Mouse (Mus musculus) spleen, adult 2 months (tissue): ENCODE measurements around the gene Eml6. TPM values are rescaled to one million over a fixed set of nuclear protein-coding genes. Genes with fewer than 3 reads are reported as not detected.
A peak's percentile ranks its signal among the peaks of the same experiment; 100 is the strongest.

ENCODE experiments used
- DNase-seq, 2 experiments: peaks; one replicate each; pipeline versions ENCODE4 v3.0.0 to v3.0.0-alpha.2; 2012 to 2021; ENCODE audit warnings: low spot score in 2 of 2, low read depth in 1 of 2
- H3K27ac ChIP-seq: fragments of 200-500 bp; 2 replicates; pipeline ENCODE4 v1.5.1; 2012; ENCODE audit warnings: low read length, inconsistent platforms; ENCODE audit not compliant: insufficient read depth
- H3K27me3 ChIP-seq: fragments of 200-500 bp; 2 replicates; pipeline ENCODE4 v1.6.1; 2012; ENCODE audit warnings: mild to moderate bottlenecking, moderate library complexity, low read length, inconsistent platforms; ENCODE audit not compliant: control insufficient read depth, insufficient read depth
- H3K36me3 ChIP-seq: fragments of 200-500 bp; 2 replicates; pipeline ENCODE4 v1.6.1; 2012; ENCODE audit warnings: mild to moderate bottlenecking, low read length, inconsistent platforms; ENCODE audit not compliant: control insufficient read depth, insufficient read depth
- H3K4me1 ChIP-seq: fragments of 200-500 bp; 2 replicates; pipeline ENCODE4 v1.6.1; 2011; ENCODE audit warnings: inconsistent platforms; ENCODE audit not compliant: control insufficient read depth, insufficient read depth, insufficient read length
- H3K4me3 ChIP-seq: fragments of 200-500 bp; 2 replicates; pipeline ENCODE4 v1.5.1; 2011; ENCODE audit warnings: mild to moderate bottlenecking, inconsistent platforms; ENCODE audit not compliant: insufficient read depth, insufficient read length; ENCODE audit errors: extremely low read depth
- CTCF ChIP-seq: fragments of 200-500 bp; IDR thresholded peaks from 2 replicates; pipeline ENCODE4 v1.5.1; 2011; ENCODE audit warnings: mild to moderate bottlenecking, inconsistent platforms; ENCODE audit not compliant: insufficient read depth, insufficient read length, insufficient replicate concordance; ENCODE audit errors: extremely low read depth
- POLR2A ChIP-seq: fragments of 200-500 bp; IDR thresholded peaks from 2 replicates; pipeline ENCODE4 v1.6.1; 2011; ENCODE audit warnings: low read depth, low read length, inconsistent platforms
- WGBS: fragments of 180-500 bp; shearing (Covaris S2); methylation state at CpG from one replicate; pipeline ENCODE4 v1.1.7; 2018; 5-methylcytosine and 5-hydroxymethylcytosine counted together
- polyA plus RNA-seq: library from polyadenylated mRNA; depleted of rRNA; stranded (reverse); fragments of >200 nt; gene quantifications from 2 replicates; pipeline ENCODE4 v1.2.3, GENCODE M21; 2012

Eml6 gene
- polyA plus RNA-seq, 1 experiment, result 0.98 TPM

- H3K36me3 ChIP-seq, result no peaks in the 10 kb centered on the region
- H3K27ac ChIP-seq, result peak overlapping the region; percentile 36; the same call in 1 of the 2 replicates
- 55% methylated on average over 6 of the region's 6 CpGs for WGBS
- peaks cover 6% of the 10 kb centered on the region; the same call in 1 of the 2 replicates for H3K4me1 ChIP-seq
- no peaks in the 10 kb centered on the region for H3K27me3 ChIP-seq
- TF ChIP-seq CTCF, result no peak
- no peak for TF ChIP-seq POLR2A
- H3K4me3 ChIP-seq, result no peak overlapping the region
- peak; percentile 57 to 68 for DNase-seq
These were observed 239.1 kb downstream of the Eml6 start for GRCm38 (mm10) chr11:29786583-29787219.

DNA sequence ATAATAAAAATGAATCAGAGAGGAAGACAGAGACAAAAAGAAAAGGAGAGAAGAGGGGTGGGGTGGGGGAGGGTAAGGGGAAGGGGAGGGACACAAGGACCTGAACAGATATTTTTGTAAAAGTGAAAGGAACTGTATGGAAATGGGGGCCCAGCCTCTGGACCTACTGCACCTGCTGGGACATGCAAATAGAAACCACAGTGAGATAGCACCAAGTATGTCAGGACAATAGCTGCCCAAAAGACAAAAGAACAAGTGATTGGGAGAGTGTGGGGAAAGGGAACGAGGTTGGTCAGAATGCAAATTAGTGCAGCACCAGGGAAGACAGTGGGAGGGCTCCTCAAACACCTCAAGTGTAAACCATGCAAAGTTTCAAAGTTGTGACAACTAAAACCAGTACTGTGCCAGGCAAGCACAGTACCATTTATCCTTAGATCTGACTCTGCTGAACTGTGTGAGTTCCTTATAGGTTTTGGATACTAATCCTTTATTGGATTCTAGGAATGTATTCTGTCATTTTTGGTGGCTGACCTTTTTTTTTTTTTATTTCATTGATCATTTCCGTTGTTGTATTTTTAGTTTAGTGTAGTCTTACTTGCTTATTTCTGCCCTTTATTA lies 246.3 kb downstream of the Eml6 start:
- Histone ChIP-seq H3K27me3 (no peaks in the 10 kb centered on the region), H3K4me3 (no peak overlapping the region), H3K4me1 (peaks cover 3% of the 10 kb centered on the region; the same call in 1 of the 2 replicates), H3K27ac (0 out of 2 replicates have a peak overlapping the region, but pooled peaks have one; percentile 33), H3K36me3 (no peaks in the 10 kb centered on the region)
- DNase-seq, result no peak
- no peak for TF ChIP-seq POLR2A
- no peak for TF ChIP-seq CTCF
- WGBS, result 50% methylated on average over 2 of the region's 2 CpGs

- peaks cover 3% of the 10 kb centered on the region; the same call in 1 of the 2 replicates for H3K4me1 ChIP-seq
- TF ChIP-seq POLR2A (no peak), CTCF (no peak)
- H3K27me3 ChIP-seq, result no peaks in the 10 kb centered on the region
- no peak for DNase-seq
- H3K4me3 ChIP-seq, result no peak overlapping the region
- H3K27ac ChIP-seq, result no peak overlapping the region
- H3K36me3 ChIP-seq, result no peaks in the 10 kb centered on the region
- 68% methylated on average over 3 of the region's 3 CpGs for WGBS
These were observed 246.9 kb downstream of the Eml6 start for GRCm38 (mm10) chr11:29778936-29779335.

DNA sequence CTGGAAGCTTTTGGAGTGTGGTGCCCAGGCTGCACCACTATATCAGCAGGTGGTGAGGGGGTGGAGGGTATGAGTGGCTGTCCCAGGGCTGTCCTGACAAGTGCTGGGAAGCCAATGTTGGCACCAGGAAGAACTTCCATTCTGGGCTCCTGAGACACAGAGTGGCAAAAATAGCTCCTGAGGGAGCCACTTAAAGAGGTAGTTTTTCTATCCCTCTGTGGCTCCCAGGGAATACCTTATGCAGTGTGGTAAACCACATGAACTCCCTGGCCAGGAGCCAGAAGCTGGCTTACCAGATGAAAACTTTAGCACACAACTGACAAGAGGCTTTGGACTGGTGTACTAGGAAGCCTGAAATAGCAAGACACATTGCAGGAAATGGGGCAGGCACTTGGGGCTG lies 247.9 kb downstream of the Eml6 start:
- no peak overlapping the region for H3K27ac ChIP-seq
- H3K27me3 ChIP-seq, result no peaks in the 10 kb centered on the region
- H3K4me1 ChIP-seq, result peaks cover 3% of the 10 kb centered on the region; the same call in 1 of the 2 replicates
- H3K4me3 ChIP-seq, result no peak overlapping the region
- DNase-seq, result no peak
- TF ChIP-seq CTCF (no peak), POLR2A (no peak)
- no peaks in the 10 kb centered on the region for H3K36me3 ChIP-seq

DNA sequence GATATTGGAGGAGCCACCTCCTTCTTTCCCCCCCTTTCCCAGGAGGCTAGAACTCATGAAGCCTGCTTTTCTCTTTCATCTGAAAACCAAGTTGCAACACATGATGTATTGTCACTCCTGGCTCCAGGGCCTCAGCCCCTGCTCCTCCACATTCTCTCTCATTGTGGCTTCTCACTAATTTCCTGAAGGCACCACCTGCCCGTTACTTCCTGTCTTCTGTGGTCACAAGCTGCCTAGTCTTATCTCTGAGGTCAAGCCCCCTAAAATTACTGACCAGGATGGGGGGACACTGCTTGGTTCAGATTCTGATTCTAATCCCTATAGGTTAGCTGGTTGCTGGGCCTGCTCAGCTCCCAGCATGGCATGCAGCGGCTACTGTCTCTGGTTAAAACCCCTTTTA lies 251.1 kb downstream of the Eml6 start:
- Histone ChIP-seq H3K4me1 (peaks cover 3% of the 10 kb centered on the region; the same call in 1 of the 2 replicates), H3K4me3 (no peak overlapping the region), H3K27me3 (no peaks in the 10 kb centered on the region), H3K36me3 (no peaks in the 10 kb centered on the region), H3K27ac (no peak overlapping the region)
- no peak for DNase-seq
- TF ChIP-seq CTCF (no peak), POLR2A (no peak)
- WGBS, result 51% methylated on average over 2 of the region's 2 CpGs

- H3K27ac ChIP-seq, result no peak overlapping the region
- WGBS, result 53% methylated on average over 2 of the region's 2 CpGs
- DNase-seq, result no peak
- no peaks in the 10 kb centered on the region; the same call in 1 of the 2 replicates for H3K4me1 ChIP-seq
- TF ChIP-seq CTCF (no peak), POLR2A (no peak)
- no peak overlapping the region for H3K4me3 ChIP-seq
- no peaks in the 10 kb centered on the region for H3K27me3 ChIP-seq
- no peaks in the 10 kb centered on the region for H3K36me3 ChIP-seq
These were observed 251.5 kb downstream of the Eml6 start for GRCm38 (mm10) chr11:29774296-29774695.

GRCm38 (mm10) chr11:29772279-29772678 lies 253.6 kb downstream of the Eml6 start:
- H3K27ac ChIP-seq, result no peak overlapping the region
- no peak overlapping the region for H3K4me3 ChIP-seq
- no peaks in the 10 kb centered on the region; the same call in 1 of the 2 replicates for H3K4me1 ChIP-seq
- no peak for TF ChIP-seq CTCF
- TF ChIP-seq POLR2A, result no peak
- H3K36me3 ChIP-seq, result no peaks in the 10 kb centered on the region
- DNase-seq, result no peak
- whole genome bisulfite sequencing, result 92% methylated on average over 1 of the region's 1 CpGs
- no peaks in the 10 kb centered on the region for H3K27me3 ChIP-seq
